Mouse (Mus musculus): ENCODE measurements at regions not wholly inside any gene's neighbourhood (a gene's known extent, or its start where the extent isn't known, plus 50 kb on each side); places are given as distances from the start of the nearest gene placed in this dataset.

- DNase-seq (ENCODE audit: low spot score): no peak
Measured at GRCm38 (mm10) chr8:41485163-41485562, 68.3 kb upstream of the Frg1 start.

- no peak for DNase-seq (ENCODE audit: low spot score)
Measured at GRCm38 (mm10) chr8:41483297-41483696, 66.4 kb upstream of the Frg1 start.

GRCm38 (mm10) chr8:41472992-41473699 lies 56.3 kb upstream of the Frg1 start:
- DNase-seq (ENCODE audit: low spot score): no peak

- DNase-seq (ENCODE audit: low spot score): no peak
Measured at GRCm38 (mm10) chr8:41472233-41472632, 55.4 kb upstream of the Frg1 start.
